Mouse (Mus musculus): ENCODE results near the gene Bcl6.

Gene Bcl6

GRCm38 (mm10) chr16:23988466-23989208 lies at the start of gene Bcl6, which contains the start of gene Gm37419:
Gene Bcl6, minus strand, starts transcription at chr16:23988852.
Gene Gm37419, plus strand, starts transcription at chr16:23988482.
- peak; percentile 79 to 82 for DNase-seq (ENCODE audit: low spot score in 2 of 2)

GRCm38 (mm10) chr16:24036398-24036797 lies 47.7 kb upstream of the Bcl6 start:
- no peak for DNase-seq (ENCODE audit: low spot score in 2 of 2)

GRCm38 (mm10) chr16:24035767-24036166 lies 47.1 kb upstream of the Bcl6 start:
- no peak for DNase-seq (ENCODE audit: low spot score in 2 of 2)

DNA sequence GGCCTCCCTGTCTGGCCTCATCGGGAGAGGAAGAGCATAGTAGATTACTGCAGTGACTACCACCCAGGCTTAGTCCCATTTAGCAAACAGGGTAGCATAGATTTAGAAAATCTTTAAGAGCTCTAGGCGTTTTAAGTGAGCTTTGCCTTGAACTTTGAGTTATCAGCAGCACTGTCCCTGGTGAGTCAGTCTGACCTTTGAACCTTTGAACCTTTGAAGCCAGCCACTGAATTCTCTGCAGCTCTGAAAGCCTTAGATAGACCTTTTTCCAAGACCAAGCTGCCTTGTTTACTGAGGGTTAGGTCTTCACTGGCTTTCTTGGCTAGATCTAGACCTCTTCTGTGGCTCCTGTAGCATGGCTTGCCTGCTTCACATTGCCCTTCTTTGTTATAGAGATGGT lies 45.8 kb upstream of the Bcl6 start:
- no peak for DNase-seq (ENCODE audit: low spot score in 2 of 2)

- no peak for DNase-seq (ENCODE audit: low spot score in 2 of 2)
These were observed 44.6 kb upstream of the Bcl6 start for GRCm38 (mm10) chr16:24033259-24033658.

DNA sequence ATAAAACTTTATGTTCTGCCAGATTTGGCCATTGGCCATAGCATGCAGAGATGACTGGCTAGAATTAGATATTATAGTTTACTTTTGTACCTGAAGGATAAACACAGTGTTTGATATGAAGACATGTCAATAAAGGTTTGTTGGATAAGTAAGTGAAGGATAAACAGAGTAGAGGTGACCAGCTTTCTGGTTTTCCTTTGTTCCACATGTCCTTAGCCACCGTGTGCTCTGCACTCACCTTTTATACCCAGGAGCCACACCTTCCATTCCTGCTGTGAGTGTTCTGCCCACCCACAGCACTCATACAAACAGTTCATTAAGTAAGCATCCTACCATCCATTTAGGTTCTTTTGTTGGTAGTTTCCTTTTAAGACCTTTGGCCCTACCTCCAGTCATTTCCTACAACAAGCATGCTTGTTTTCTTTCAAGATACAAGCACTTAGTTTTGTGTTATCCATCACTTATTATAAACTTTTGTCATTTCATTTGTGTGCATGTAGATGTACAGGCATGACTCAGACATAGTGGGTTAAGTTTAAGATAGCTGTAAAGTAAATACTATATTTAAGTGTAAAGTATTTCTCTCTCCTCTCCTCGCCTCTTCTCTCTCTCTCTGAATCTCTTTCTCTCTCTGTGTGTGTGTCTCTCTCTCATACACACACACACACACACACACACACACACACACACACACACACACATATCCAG lies 41.5 kb upstream of the Bcl6 start:
- no peak for DNase-seq (ENCODE audit: low spot score in 2 of 2)

DNA sequence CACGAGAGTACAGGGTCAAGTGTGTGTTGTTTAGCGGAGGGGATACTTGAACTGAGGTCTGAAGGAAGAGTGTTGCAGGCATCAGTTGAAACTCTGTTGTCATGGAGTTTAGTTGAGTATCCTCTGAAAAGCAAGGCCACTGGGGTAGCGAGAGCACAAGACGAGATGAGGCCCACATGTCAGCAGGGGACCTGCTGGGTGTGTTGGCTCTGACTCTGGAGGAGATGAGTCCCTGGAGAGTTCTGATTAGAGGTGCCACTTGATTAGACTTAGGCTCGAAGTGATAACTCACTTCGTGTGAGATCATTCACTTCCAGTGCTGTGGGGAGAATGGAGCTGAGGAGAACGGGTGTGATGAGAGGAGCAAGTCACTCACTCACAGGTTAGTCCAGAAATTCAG lies 36.8 kb upstream of the Bcl6 start:
- no peak for DNase-seq (ENCODE audit: low spot score in 2 of 2)

DNA sequence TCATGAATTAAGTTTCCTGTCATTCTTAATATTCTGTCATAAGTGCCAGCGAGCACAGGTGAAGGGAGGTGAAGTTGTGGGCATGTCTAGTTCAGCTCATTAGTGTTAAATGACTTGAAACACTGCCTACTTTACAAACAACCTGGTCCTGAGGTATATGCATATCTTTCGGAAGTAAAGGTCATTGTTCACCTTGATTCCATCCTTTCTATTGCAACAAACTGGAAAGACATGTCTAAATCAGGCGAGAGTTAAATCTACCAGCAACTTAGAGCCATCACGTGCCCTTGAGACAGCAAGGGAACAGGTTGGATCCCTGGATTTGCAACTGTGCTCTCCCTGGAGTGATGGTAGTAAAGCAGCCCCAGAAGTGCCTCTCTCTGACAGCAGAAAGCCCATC lies 34.0 kb upstream of the Bcl6 start:
- DNase-seq (ENCODE audit: low spot score in 2 of 2), result no peak

- no peak for DNase-seq (ENCODE audit: low spot score in 2 of 2)
These were observed 33.1 kb upstream of the Bcl6 start for GRCm38 (mm10) chr16:24021722-24022121.

- DNase-seq (ENCODE audit: low spot score in 2 of 2), result no peak
These were observed 28.1 kb upstream of the Bcl6 start for GRCm38 (mm10) chr16:24016742-24017141.

DNA sequence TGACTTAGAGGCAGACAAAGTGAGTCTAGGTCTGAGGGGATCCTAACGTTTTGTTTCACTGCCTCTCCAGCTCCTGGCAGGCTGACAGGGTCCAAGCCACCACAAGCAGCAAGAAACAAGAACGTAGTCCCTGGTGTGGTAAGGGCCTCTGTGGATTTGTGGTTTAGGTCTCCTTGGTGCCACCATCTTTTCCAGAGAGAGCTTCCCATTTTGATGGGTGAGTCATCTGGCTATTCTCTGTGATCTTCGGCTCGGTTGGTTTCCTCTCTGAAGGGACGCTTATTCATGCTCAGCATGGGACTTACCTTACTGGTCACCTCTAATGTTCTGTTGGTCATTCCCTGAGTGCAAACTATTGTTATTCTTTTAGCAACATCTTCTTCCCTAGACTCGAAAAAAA lies 27.6 kb upstream of the Bcl6 start:
- no peak for DNase-seq (ENCODE audit: low spot score in 2 of 2)

- no peak for DNase-seq (ENCODE audit: low spot score in 2 of 2)
These were observed 25.7 kb upstream of the Bcl6 start for GRCm38 (mm10) chr16:24014378-24014777.

DNA sequence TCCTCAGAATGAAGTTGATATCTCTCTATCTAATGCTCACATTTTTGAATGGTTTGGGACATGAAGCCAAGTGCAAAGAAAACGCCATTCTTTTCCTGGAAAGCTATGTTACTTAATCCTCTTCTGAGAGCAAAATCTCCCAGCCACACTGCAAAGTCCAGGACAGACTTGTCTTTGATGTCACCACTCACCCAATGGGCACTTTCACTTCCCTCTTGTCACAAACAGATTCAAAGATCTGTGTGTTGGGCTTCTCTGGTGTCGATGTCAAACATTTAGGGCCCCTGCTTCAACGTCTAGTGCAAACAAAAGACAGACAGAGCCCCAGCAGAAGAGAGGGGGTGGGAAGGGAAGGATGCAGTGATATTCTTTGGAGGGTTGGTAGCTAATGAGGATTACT lies 23.4 kb upstream of the Bcl6 start:
- no peak for DNase-seq (ENCODE audit: low spot score in 2 of 2)

GRCm38 (mm10) chr16:24011306-24011705 lies 22.7 kb upstream of the Bcl6 start:
- no peak for DNase-seq (ENCODE audit: low spot score in 2 of 2)

- DNase-seq (ENCODE audit: low spot score in 2 of 2), result no peak
These were observed 21.2 kb upstream of the Bcl6 start for GRCm38 (mm10) chr16:24009891-24010290.

DNA sequence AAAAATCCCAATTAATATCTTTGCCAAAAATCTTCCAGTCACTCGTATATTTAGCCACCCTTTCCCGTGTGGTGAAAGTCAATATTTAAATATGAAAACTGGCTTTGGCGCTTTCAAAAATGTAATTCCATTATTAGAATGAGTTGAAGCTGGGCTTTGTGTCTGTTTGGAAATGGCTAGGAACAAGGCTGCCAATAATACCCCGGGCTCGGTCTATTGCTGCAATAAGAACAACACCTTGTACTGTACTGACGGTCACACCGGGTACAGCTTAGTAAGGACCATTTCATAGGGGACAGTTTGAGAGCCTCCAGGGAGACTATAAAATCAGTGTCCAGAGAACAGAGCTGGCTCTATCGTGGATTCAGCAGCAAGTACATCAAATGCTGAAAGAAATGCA lies 17.3 kb upstream of the Bcl6 start:
- DNase-seq (ENCODE audit: low spot score in 2 of 2), result no peak

DNA sequence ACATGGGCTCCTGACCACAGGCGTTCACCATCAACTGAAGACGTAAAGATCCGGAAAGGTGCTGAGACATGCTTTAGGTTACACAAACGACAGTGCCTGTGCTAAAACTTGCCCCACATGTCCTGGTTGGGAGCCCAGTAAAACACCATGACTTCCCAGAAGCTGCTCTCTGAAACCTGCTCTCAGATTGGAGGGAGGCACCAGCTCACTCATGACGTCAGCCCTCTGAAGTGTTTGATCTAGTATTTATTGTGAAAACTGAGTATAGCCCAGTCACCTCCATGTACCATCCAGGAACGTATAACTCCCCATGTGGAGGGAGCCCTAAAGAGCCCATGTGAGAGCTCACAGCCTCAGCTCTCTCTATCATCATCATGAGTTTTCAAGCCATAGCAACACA lies 9.3 kb upstream of the Bcl6 start:
- DNase-seq (ENCODE audit: low spot score in 2 of 2), result no peak

DNA sequence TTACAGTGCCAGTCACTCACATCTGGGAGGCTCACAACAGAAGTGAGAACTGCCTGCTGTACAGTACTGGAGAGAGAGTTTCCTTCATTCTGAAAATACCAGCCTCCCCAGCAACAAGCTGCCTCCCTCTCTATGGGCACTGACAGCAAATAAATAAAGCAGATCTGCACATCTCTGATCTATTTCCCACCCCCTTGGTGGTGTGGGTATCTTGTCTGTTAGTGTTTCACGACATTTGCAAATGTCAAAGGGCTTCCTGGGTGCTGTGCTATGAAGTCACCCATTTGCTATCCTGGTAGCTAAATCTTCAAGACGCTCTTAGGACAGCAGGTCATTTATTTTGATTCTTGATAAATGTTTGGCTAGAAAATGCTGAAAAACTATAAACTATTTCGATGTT lies 8.6 kb upstream of the Bcl6 start:
- no peak for DNase-seq (ENCODE audit: low spot score in 2 of 2)

- DNase-seq (ENCODE audit: low spot score in 2 of 2), result no peak
These were observed 7.7 kb upstream of the Bcl6 start for GRCm38 (mm10) chr16:23996342-23996741.

DNA sequence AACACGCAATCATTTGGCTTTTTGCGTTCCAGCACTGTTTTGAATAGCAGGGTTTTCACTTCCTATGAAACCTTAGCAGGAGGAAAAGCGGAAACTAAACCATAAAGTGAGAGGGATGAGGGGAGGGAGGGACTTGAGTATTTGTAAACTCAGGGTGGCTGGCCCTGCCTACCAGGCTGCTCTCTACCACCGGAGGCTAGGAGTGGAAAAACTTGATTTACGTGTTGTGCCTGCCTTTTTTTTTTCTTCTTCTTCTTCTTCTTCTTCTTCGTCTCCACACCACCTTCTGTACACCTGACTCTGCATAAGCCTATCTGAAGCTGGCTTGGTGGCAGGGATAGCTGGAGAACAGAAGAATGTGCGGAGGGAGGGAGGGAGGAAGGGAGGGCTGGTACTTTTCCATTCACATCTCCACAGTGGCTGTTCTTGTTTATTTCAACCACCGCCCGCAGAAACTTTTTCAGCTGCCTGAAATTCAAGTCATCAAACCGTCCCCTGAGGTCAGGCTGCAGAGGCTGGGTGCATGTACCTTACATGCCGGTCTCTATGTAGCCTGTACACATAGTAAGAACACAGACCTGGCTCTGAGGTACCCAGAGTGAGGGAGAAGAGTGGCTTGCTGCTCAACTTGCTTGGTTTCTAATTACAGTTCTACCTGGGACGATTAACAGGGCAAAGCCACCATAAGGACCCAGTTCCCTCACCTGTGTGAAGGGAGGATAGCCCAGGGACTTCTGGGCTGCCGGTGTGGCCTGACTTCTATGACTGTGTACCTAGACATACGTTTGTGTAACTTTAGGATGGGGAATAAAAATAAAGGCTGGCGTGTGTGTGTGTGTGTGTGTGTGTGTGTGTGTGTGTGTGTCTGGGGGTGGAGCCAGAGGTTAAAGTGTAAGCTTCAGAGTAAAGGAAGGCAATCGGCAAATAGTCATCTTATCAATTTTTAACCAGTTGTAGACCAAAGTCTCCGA lies 5.0 kb upstream of the Bcl6 start:
- DNase-seq (ENCODE audit: low spot score in 2 of 2), result no peak

- no peak for DNase-seq (ENCODE audit: low spot score in 2 of 2)
These were observed 3.4 kb upstream of the Bcl6 start for GRCm38 (mm10) chr16:23991846-23992580.

All from urinary bladder, postnatal 36 days (tissue).